Mouse (Mus musculus): ENCODE results near the gene Fbp1.

- no peak for TF ChIP-seq POLR2A (IDR thresholded peaks at IDR 0.05; ENCODE audit: borderline replicate concordance, low read depth, low read length)
- no peak for TF ChIP-seq CTCF (IDR thresholded peaks at IDR 0.05; ENCODE audit: low read depth, low read length)
Measured at GRCm38 (mm10) chr13:62929766-62930389, 41.8 kb upstream of the Fbp1 start.

All from bone marrow macrophage, adult 2 months (primary cell).